23 mouse cellular contexts compared by ENCODE assay signal in genomic region chr6:113791012-113791411, GRCm38 (mm10). TPM values are rescaled to one million over a fixed set of nuclear protein-coding genes. Genes with fewer than 3 reads are reported as not detected.
DNase-seq lines count a peak whose midpoint lies in the region; ATAC-seq and TF ChIP-seq lines count a peak whose summit lies in the region.
"Had no signal": no experiment of that assay in that cellular context is flagged by ENCODE, and none has a peak within 500 bp of the region (broad histone marks: within the 10 kb centered on the region; RNA-seq: fewer than 3 reads in every experiment).

No protein-coding gene starts in this region.

- no peak overlapping the region for H3K9ac ChIP-seq in liver, embryonic 12.5 days
- no peak overlapping the region for H3K9ac ChIP-seq in liver, postnatal 0 days (replicated peaks)
- H3K9ac ChIP-seq: embryonic facial prominence, embryonic 12.5 days; embryonic facial prominence, embryonic 15.5 days; forebrain, postnatal 0 days; heart, embryonic 13.5 days; hindbrain, embryonic 14.5 days had no signal

- no peaks in the 10 kb centered on the region for H3K4me1 ChIP-seq in liver, embryonic 12.5 days
- no peaks in the 10 kb centered on the region for H3K4me1 ChIP-seq in liver, postnatal 0 days (ENCODE audit: insufficient read depth)

- no peak overlapping the region for H3K4me3 ChIP-seq in liver, embryonic 12.5 days
- H3K4me3 ChIP-seq in liver, postnatal 0 days (ENCODE audit: low read depth, low read length), result no peak overlapping the region
- H3K4me3 ChIP-seq: embryonic facial prominence, embryonic 12.5 days; embryonic facial prominence, embryonic 15.5 days; gastrocnemius, adult 2 months; heart, embryonic 13.5 days had no signal

- TF ChIP-seq EP300 in liver, postnatal 0 days (IDR thresholded peaks at IDR 0.05; ENCODE audit: low read depth), result no peak

- no peak for TF ChIP-seq CTCF in liver, postnatal 0 days (IDR thresholded peaks at IDR 0.05; ENCODE audit: low read depth)

- H3K27ac ChIP-seq in liver, embryonic 12.5 days, result no peak overlapping the region
- H3K27ac ChIP-seq in liver, postnatal 0 days (ENCODE audit: low read depth), result peak overlapping the region; percentile 66
- H3K27ac ChIP-seq: embryonic facial prominence, embryonic 12.5 days; embryonic facial prominence, embryonic 15.5 days; gastrocnemius, adult 2 months; heart, embryonic 13.5 days; hindbrain, embryonic 14.5 days had no signal

- no peaks in the 10 kb centered on the region for H3K9me3 ChIP-seq in liver, embryonic 12.5 days (replicated peaks)
- H3K9me3 ChIP-seq in liver, postnatal 0 days (ENCODE audit: low read length), result no peaks in the 10 kb centered on the region
- H3K9me3 ChIP-seq: embryonic facial prominence, embryonic 12.5 days; embryonic facial prominence, embryonic 15.5 days; heart, embryonic 13.5 days had no signal

- H3K27me3 ChIP-seq in liver, embryonic 12.5 days (replicated peaks), result 0 out of 2 replicates have a peak, but pooled peaks cover 3% of the 10 kb centered on the region
- H3K27me3 ChIP-seq in liver, postnatal 0 days (ENCODE audit: insufficient read depth, low read length), result no peaks in the 10 kb centered on the region
- H3K27me3 ChIP-seq: embryonic facial prominence, embryonic 12.5 days had no signal

- WGBS in liver, embryonic 12.5 days (ENCODE audit: insufficient replicate concordance), result 61% methylated on average over 8 of the region's 8 CpGs
- 52% methylated on average over 8 of the region's 8 CpGs for WGBS in liver, postnatal 0 days (ENCODE audit: insufficient replicate concordance)

- DNase-seq in liver, result peak; percentile 32
- DNase-seq in lung, postnatal 25 days (ENCODE audit: low spot score), result peak; percentile 2
- DNase-seq in lung, postnatal 10 days, result no peak
- peak; percentile 60 for DNase-seq in liver, postnatal 0 days
- DNase-seq in T-cell, adult 2 months (ENCODE audit: low spot score), result no peak
- DNase-seq in adrenal gland, adult 8-10 months, result no peak
- DNase-seq: adrenal gland, postnatal 14 days; cerebellum, adult 11 months; cerebellum, adult 2 months; cerebellum, adult 9-11 months; cerebellum, postnatal 25 days; forebrain, postnatal 0 days; gastrocnemius, adult 2 months; gastrocnemius, postnatal 14 days; heart, adult 11 months; heart, postnatal 14 days; heart, postnatal 4 days had no signal

- no peaks in the 10 kb centered on the region for H3K36me3 ChIP-seq in liver, embryonic 12.5 days
- H3K36me3 ChIP-seq in liver, postnatal 0 days (replicated peaks; ENCODE audit: insufficient read depth, low read length), result 0 out of 2 replicates have a peak, but pooled peaks cover under 1% of the 10 kb centered on the region
- H3K36me3 ChIP-seq: embryonic facial prominence, embryonic 12.5 days; embryonic facial prominence, embryonic 15.5 days; heart, embryonic 13.5 days had no signal

- ATAC-seq in liver, embryonic 12.5 days, result no peak
- peak; percentile 95 for ATAC-seq in liver, postnatal 0 days
- ATAC-seq: forebrain, embryonic 14.5 days; forebrain, postnatal 0 days had no signal

- H3K4me2 ChIP-seq in liver, embryonic 12.5 days, result no peak overlapping the region
- H3K4me2 ChIP-seq in liver, postnatal 0 days (ENCODE audit: low read depth, low read length), result no peak overlapping the region
- H3K4me2 ChIP-seq: embryonic facial prominence, embryonic 12.5 days; embryonic facial prominence, embryonic 15.5 days; heart, embryonic 13.5 days; hindbrain, embryonic 14.5 days had no signal

RNA-seq across cellular contexts. Expression of gene Sec13, which starts 50.5 kb away (rescaled TPM):
- 155 and 159 TPM in 2 replicates for polyA plus RNA-seq in liver, embryonic 12.5 days (2016; fragmentation: Nextera tagmentation; extraction: Ambion mirVana)
- 102 and 110 TPM in 2 replicates for polyA plus RNA-seq in liver, postnatal 0 days (2015; fragmentation: Nextera tagmentation; extraction: Ambion mirVana)
- 100 to 1,000 TPM; 117 to 146 (median 124) TPM for total RNA-seq in adrenal gland, adult 8-10 months (2022)

Comparison
In these comparisons a context has a peak if more than half of its experiments do, and no peak if none do; other contexts are left out.
1. DNase-seq: peak in liver (single experiment), lung, postnatal 25 days (single experiment) and liver, postnatal 0 days (single experiment); none in lung, postnatal 10 days (single experiment), T-cell, adult 2 months (single experiment) and adrenal gland, adult 8-10 months (single experiment).